Mouse (Mus musculus) intestine, embryonic 15.5 days (tissue): ENCODE results near the gene Vti1a. TPM values are rescaled to one million over a fixed set of nuclear protein-coding genes. Genes with fewer than 3 reads are reported as not detected.

Source experiments
- ATAC-seq: fragments of 200-750 bp; cut with Nextera tagmentation; 2 replicates; pipeline ENCODE4 v1.8.0; 2017; ENCODE audit warnings: moderate TSS enrichment, moderate library complexity
- H3K27ac ChIP-seq: fragments of 300-500 bp; sonication (generic); 2 replicates; pipeline ENCODE4 v1.5.1; 2015; ENCODE audit warnings: mild to moderate bottlenecking, inconsistent platforms
- H3K27me3 ChIP-seq: fragments of 300-500 bp; sonication (generic); replicated peaks from 2 replicates; pipeline ENCODE4 v1.6.1; 2015; ENCODE audit warnings: inconsistent platforms
- H3K36me3 ChIP-seq: fragments of 300-500 bp; sonication (generic); 2 replicates; pipeline ENCODE4 v1.6.1; 2015; ENCODE audit warnings: inconsistent platforms
- H3K4me1 ChIP-seq: fragments of 300-500 bp; sonication (generic); replicated peaks from 2 replicates; pipeline ENCODE4 v1.6.1; 2015; ENCODE audit warnings: inconsistent platforms
- H3K4me2 ChIP-seq: fragments of 300-500 bp; sonication (generic); replicated peaks from 2 replicates; pipeline ENCODE4 v1.6.1; 2015; ENCODE audit warnings: mild to moderate bottlenecking, inconsistent platforms
- H3K4me3 ChIP-seq: fragments of 300-500 bp; sonication (generic); replicated peaks from 2 replicates; pipeline ENCODE4 v1.5.1; 2015; ENCODE audit warnings: inconsistent platforms
- H3K9ac ChIP-seq: fragments of 300-500 bp; sonication (generic); 2 replicates; pipeline ENCODE4 v1.6.1; 2015; ENCODE audit warnings: inconsistent platforms
- H3K9me3 ChIP-seq: fragments of 300-500 bp; sonication (generic); 2 replicates; pipeline ENCODE4 v1.6.1; 2016; ENCODE audit warnings: inconsistent platforms
- WGBS: fragments of 180-500 bp; shearing (Covaris S2); methylation state at CpG from one replicate; pipeline ENCODE4 v1.1.7; 2015; 5-methylcytosine and 5-hydroxymethylcytosine counted together
- polyA plus RNA-seq: library from polyadenylated mRNA; unstranded; fragments of >200 nt; fragmentation: Nextera tagmentation; extraction: Ambion mirVana; gene quantifications from 2 replicates; pipeline ENCODE4 v1.2.1, GENCODE M21; 2015

Gene Vti1a
- 23.5 and 24.1 TPM in 2 replicates for polyA plus RNA-seq

GRCm38 (mm10) chr19:55316109-55316714, at the start of gene Vti1a:
Vti1a (plus strand) TSS chr19:55316295.
- Histone ChIP-seq H3K9ac (peak within 1 kb of the TSS; percentile 86), H3K27me3 (no peaks in the 10 kb centered on the region), H3K4me2 (peak within 1 kb of the TSS; percentile 88), H3K4me1 (peaks cover 18% of the 10 kb centered on the region), H3K36me3 (peaks cover 3% of the 10 kb centered on the region), H3K27ac (peak within 1 kb of the TSS; percentile 88), H3K4me3 (peak within 1 kb of the TSS; percentile 94), H3K9me3 (no peaks in the 10 kb centered on the region)
- WGBS = under 1% methylated on average over 48 of the region's 48 CpGs
- peak; percentile 94 for ATAC-seq

DNA sequence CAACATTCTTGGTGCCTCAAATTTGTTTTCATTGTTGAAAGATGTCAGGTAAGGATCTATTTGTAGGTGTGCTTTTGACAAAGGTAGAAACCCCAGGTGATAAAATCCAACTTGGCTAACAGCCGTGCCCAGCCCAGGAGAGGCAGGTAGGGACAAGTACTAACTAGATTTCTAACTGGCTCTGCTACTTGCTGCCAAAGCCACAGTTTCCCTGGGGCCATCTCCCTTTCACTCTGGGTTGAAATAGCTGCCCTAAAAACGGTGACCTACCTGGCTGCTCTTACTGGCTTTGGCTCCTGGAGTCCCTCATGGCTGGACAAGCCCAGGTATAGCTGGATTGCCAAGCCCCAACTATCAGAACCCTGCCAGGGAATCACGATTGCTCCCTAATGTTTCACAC, 49.3 kb upstream of the Vti1a start:
- ATAC-seq = no peak
- H3K27ac ChIP-seq = 0 out of 2 replicates have a peak overlapping the region, but pooled peaks have one; percentile 29
- H3K4me1 ChIP-seq = peaks cover 14% of the 10 kb centered on the region
- no peak overlapping the region for H3K4me3 ChIP-seq
- H3K36me3 ChIP-seq = no peaks in the 10 kb centered on the region
- H3K9me3 ChIP-seq = no peaks in the 10 kb centered on the region
- H3K4me2 ChIP-seq = no peak overlapping the region
- no peaks in the 10 kb centered on the region for H3K27me3 ChIP-seq
- H3K9ac ChIP-seq = no peak overlapping the region
- WGBS = 84% methylated on average over 3 of the region's 3 CpGs

GRCm38 (mm10) chr19:55268150-55268549, 47.9 kb upstream of the Vti1a start:
- WGBS = 39% methylated on average over 3 of the region's 3 CpGs
- Histone ChIP-seq H3K36me3 (peaks cover 3% of the 10 kb centered on the region; the same call in 1 of the 2 replicates), H3K27me3 (no peaks in the 10 kb centered on the region), H3K27ac (peak overlapping the region; percentile 62; the same call in 1 of the 2 replicates), H3K4me3 (no peak overlapping the region), H3K4me1 (peaks cover 14% of the 10 kb centered on the region), H3K4me2 (no peak overlapping the region), H3K9me3 (no peaks in the 10 kb centered on the region), H3K9ac (no peak overlapping the region)
- ATAC-seq = peak; percentile 91

GRCm38 (mm10) chr19:55269051-55269450, 47.0 kb upstream of the Vti1a start:
- no peak overlapping the region for H3K4me3 ChIP-seq
- no peaks in the 10 kb centered on the region for H3K27me3 ChIP-seq
- H3K9me3 ChIP-seq = no peaks in the 10 kb centered on the region
- WGBS = 87% methylated on average over 5 of the region's 5 CpGs
- H3K9ac ChIP-seq = no peak overlapping the region
- peaks cover 3% of the 10 kb centered on the region; the same call in 1 of the 2 replicates for H3K36me3 ChIP-seq
- H3K4me1 ChIP-seq = peaks cover 14% of the 10 kb centered on the region
- H3K4me2 ChIP-seq = no peak overlapping the region
- H3K27ac ChIP-seq = peak overlapping the region; percentile 62; the same call in 1 of the 2 replicates
- ATAC-seq = no peak

- peaks cover 3% of the 10 kb centered on the region; the same call in 1 of the 2 replicates for H3K36me3 ChIP-seq
- peaks cover 12% of the 10 kb centered on the region; the same call in 1 of the 2 replicates for H3K4me1 ChIP-seq
- WGBS = 39% methylated on average over 3 of the region's 3 CpGs
- ATAC-seq = peak; percentile 61
- H3K27ac ChIP-seq = no peak overlapping the region; the same call in 1 of the 2 replicates
- no peak overlapping the region for H3K4me2 ChIP-seq
- H3K9me3 ChIP-seq = no peaks in the 10 kb centered on the region
- H3K27me3 ChIP-seq = no peaks in the 10 kb centered on the region
- no peak overlapping the region for H3K4me3 ChIP-seq
- H3K9ac ChIP-seq = no peak overlapping the region
These were observed 44.6 kb upstream of the Vti1a start for GRCm38 (mm10) chr19:55271448-55271847.

DNA sequence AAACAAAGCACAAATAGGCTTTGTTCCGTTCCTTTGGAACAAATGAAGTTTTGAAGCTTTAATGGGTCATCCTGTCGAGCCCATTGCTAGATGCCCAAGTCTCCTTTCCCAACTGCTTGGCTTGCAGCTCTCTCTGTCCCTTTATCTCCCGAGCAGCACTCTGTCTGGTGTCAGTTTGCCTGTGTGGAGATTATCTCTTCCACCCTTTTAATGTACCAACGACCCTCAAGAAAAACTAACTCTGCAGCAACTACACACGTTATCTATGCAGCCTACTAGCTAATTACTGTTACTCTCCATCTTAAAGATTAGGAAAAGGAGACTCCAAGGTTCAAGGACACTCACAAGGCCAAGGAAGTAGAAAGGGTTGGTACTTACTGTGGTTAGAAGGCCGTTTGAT, 42.8 kb upstream of the Vti1a start:
- 0 out of 2 replicates have a peak, but pooled peaks cover 8% of the 10 kb centered on the region for H3K4me1 ChIP-seq
- H3K9ac ChIP-seq = no peak overlapping the region
- WGBS = 72% methylated on average over 6 of the region's 6 CpGs
- H3K4me2 ChIP-seq = no peak overlapping the region
- no peaks in the 10 kb centered on the region for H3K27me3 ChIP-seq
- H3K27ac ChIP-seq = no peak overlapping the region
- no peaks in the 10 kb centered on the region for H3K9me3 ChIP-seq
- no peak for ATAC-seq
- H3K4me3 ChIP-seq = no peak overlapping the region
- H3K36me3 ChIP-seq = peaks cover 3% of the 10 kb centered on the region; the same call in 1 of the 2 replicates

DNA sequence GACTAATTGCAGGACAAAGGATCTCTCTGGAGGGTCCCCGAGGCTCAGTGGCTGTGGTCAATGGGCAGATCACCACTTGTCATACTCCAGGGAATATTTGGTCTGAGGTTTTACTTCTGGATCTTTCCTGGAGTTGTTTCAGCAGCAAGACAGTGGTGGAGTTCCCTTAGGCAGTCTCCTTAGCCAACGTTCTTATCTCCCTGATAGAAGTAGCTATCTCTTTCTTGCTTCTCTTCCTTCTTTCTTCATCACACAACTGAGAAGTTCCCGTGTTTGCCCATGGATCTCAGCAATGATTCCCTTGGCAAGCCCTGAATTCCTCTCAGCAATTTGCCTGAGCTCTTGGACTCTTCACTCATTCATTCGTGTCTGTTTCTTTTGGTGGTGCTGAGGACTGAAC, 40.0 kb upstream of the Vti1a start:
- H3K36me3 ChIP-seq = peaks cover 5% of the 10 kb centered on the region; the same call in 1 of the 2 replicates
- WGBS = 82% methylated on average over 4 of the region's 4 CpGs
- no peak for ATAC-seq
- no peaks in the 10 kb centered on the region for H3K27me3 ChIP-seq
- no peaks in the 10 kb centered on the region for H3K4me1 ChIP-seq
- no peak overlapping the region for H3K4me2 ChIP-seq
- no peak overlapping the region for H3K4me3 ChIP-seq
- no peak overlapping the region for H3K9ac ChIP-seq
- no peak overlapping the region for H3K27ac ChIP-seq
- H3K9me3 ChIP-seq = no peaks in the 10 kb centered on the region

GRCm38 (mm10) chr19:55276770-55277169, 39.3 kb upstream of the Vti1a start:
- H3K9ac ChIP-seq = no peak overlapping the region
- H3K4me1 ChIP-seq = no peaks in the 10 kb centered on the region
- H3K4me3 ChIP-seq = no peak overlapping the region
- no peak overlapping the region for H3K4me2 ChIP-seq
- 81% methylated on average over 3 of the region's 3 CpGs for WGBS
- peaks cover 5% of the 10 kb centered on the region; the same call in 1 of the 2 replicates for H3K36me3 ChIP-seq
- no peaks in the 10 kb centered on the region for H3K27me3 ChIP-seq
- H3K9me3 ChIP-seq = no peaks in the 10 kb centered on the region
- no peak overlapping the region for H3K27ac ChIP-seq
- no peak for ATAC-seq

DNA sequence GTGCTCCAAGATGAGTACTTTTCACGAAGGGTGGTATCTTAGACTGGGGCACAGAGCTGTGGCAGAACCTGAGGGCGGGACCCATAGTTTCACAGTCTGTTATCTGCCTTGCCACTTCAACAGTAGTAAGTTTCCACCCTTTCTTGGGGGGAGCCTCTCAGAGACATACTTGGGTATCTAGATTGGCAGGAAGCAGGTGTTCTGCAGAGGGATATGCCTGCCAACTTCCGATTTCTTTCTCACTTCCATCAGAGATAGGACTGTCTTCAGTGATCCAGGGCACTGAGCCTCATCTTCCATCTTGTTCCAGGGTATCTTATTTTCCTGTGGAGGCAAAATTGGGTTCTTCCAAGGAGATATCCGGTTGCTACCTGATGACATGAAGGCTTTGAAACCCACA, 32.0 kb upstream of the Vti1a start:
- no peaks in the 10 kb centered on the region for H3K27me3 ChIP-seq
- no peak; the same call in 1 of the 2 replicates for ATAC-seq
- 89% methylated on average over 4 of the region's 4 CpGs for WGBS
- no peak overlapping the region for H3K27ac ChIP-seq
- no peaks in the 10 kb centered on the region for H3K9me3 ChIP-seq
- no peaks in the 10 kb centered on the region for H3K4me1 ChIP-seq
- H3K4me2 ChIP-seq = no peak overlapping the region
- no peak overlapping the region for H3K9ac ChIP-seq
- H3K36me3 ChIP-seq = peaks cover 18% of the 10 kb centered on the region
- no peak overlapping the region for H3K4me3 ChIP-seq

DNA sequence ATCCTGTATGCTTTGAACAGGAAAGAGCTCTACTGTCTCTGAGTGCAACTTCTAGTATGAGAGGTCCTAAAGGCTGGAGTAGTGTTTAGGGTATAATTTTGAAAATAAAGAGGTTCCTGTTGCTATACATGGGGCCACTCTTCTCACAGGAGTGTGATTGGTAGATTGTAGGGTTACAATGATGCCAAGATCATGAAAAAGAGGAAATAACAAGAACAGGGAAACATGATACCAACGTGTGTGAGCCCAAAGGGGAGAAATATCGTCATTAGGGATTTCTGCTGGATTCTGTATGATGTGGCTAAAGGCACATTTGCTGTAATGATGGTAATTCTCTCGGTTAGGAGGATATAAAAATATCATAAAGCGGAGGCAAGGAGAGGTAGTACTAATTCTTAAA, 30.1 kb upstream of the Vti1a start:
- H3K27ac ChIP-seq = no peak overlapping the region
- H3K36me3 ChIP-seq = peaks cover 18% of the 10 kb centered on the region
- no peak overlapping the region for H3K9ac ChIP-seq
- no peaks in the 10 kb centered on the region for H3K4me1 ChIP-seq
- ATAC-seq = no peak
- H3K4me3 ChIP-seq = no peak overlapping the region
- H3K27me3 ChIP-seq = no peaks in the 10 kb centered on the region
- no peak overlapping the region for H3K4me2 ChIP-seq
- 90% methylated on average over 4 of the region's 4 CpGs for WGBS
- no peaks in the 10 kb centered on the region for H3K9me3 ChIP-seq

DNA sequence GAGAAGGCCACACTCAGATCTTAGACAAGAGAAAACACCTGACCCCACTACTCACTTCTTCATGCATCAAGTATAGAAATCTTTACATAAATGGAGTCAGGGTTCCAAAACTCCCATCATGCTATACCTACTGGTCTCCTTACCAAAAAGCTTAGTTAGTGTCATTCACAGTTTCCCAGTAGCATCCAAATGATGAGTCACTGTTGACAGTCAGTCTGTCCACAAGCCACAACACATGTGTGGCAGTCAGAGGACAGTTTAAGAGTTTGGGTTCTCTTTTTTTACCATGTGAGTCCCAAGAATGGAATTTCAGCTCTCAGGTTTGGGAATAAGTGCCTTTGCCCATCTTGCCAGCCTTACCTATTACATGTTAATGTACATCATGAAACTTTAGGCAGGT, 27.1 kb upstream of the Vti1a start:
- no peaks in the 10 kb centered on the region for H3K9me3 ChIP-seq
- no peak overlapping the region for H3K27ac ChIP-seq
- H3K4me1 ChIP-seq = no peaks in the 10 kb centered on the region
- no peaks in the 10 kb centered on the region for H3K27me3 ChIP-seq
- no peak overlapping the region for H3K9ac ChIP-seq
- no peak overlapping the region for H3K4me3 ChIP-seq
- no peak overlapping the region for H3K4me2 ChIP-seq
- ATAC-seq = no peak
- peaks cover 18% of the 10 kb centered on the region for H3K36me3 ChIP-seq

DNA sequence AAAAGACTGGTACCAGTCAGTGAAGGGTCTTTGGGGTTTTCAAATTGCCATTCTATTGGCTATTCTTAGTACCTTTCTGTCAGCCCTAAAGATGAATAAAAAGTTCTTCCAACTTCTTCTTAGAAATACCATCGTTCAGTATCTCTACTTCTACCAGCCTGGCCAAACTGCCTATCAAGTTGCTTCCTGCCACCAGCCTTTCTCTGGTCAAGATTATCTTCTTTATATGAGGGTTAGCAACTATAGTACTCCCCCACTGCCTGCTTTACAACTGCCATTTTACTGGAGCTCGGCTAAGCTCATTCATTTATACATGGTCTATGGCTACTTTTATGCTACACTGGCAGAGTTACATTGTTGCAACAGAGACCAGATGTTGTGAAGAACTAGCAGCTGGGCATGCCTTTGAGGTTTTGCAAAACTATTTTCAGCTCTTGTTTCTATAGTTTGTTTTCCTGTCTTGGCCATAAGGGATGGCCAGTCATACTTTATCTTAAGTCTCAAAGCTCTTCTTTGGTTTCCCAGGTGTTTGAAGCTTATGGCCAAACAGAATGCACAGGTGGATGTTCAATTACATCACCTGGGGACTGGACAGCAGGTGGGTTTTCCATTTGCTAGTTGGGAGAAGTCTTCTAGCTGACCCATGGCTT, 25.3 kb upstream of the Vti1a start:
- H3K9ac ChIP-seq = no peak overlapping the region
- WGBS = 85% methylated on average over 2 of the region's 2 CpGs
- ATAC-seq = no peak
- peaks cover 15% of the 10 kb centered on the region for H3K36me3 ChIP-seq
- H3K9me3 ChIP-seq = no peaks in the 10 kb centered on the region
- H3K4me2 ChIP-seq = no peak overlapping the region
- no peak overlapping the region for H3K27ac ChIP-seq
- no peaks in the 10 kb centered on the region for H3K4me1 ChIP-seq
- no peaks in the 10 kb centered on the region for H3K27me3 ChIP-seq
- H3K4me3 ChIP-seq = no peak overlapping the region
